Mouse (Mus musculus) c-Kit-positive CD71-positive TER-119-positive erythroid progenitor cells, embryonic 14.5 days (primary cell): ENCODE data around the gene Krt79.
A peak's percentile ranks its signal among the peaks of the same experiment; 100 is the strongest.

Experiments
- DNase-seq: peaks from one replicate; pipeline ENCODE4 v3.0.0-alpha.2; 2013; ENCODE audit warnings: low spot score

Krt79 gene

GRCm38 (mm10) chr15:101940274-101940829 lies at the start of gene Krt79:
Gene Krt79 (minus strand): TSS chr15:101940324.
- no peak for DNase-seq

- no peak for DNase-seq
These were observed 48.6 kb upstream of the Krt79 start for GRCm38 (mm10) chr15:101988714-101989113.

- peak; percentile 74 for DNase-seq
These were observed 48.0 kb upstream of the Krt79 start for GRCm38 (mm10) chr15:101988119-101988518.

GRCm38 (mm10) chr15:101984746-101985145 lies 44.6 kb upstream of the Krt79 start:
- no peak for DNase-seq

- peak; percentile 92 for DNase-seq
These were observed 44.0 kb upstream of the Krt79 start for GRCm38 (mm10) chr15:101983949-101984601.

GRCm38 (mm10) chr15:101983315-101983948 lies 43.3 kb upstream of the Krt79 start:
- DNase-seq: no peak

GRCm38 (mm10) chr15:101980849-101981248 lies 40.7 kb upstream of the Krt79 start:
- no peak for DNase-seq

- peak; percentile 87 for DNase-seq
These were observed 37.1 kb upstream of the Krt79 start for GRCm38 (mm10) chr15:101977043-101977726.

- DNase-seq: no peak
These were observed 36.5 kb upstream of the Krt79 start for GRCm38 (mm10) chr15:101976641-101977040.

- peak; percentile 74 for DNase-seq
These were observed 35.9 kb upstream of the Krt79 start for GRCm38 (mm10) chr15:101976023-101976422.

GRCm38 (mm10) chr15:101974083-101974845 lies 34.1 kb upstream of the Krt79 start:
- no peak for DNase-seq

GRCm38 (mm10) chr15:101973414-101974077 lies 33.4 kb upstream of the Krt79 start:
- peak; percentile 90 for DNase-seq

GRCm38 (mm10) chr15:101970536-101970935 lies 30.4 kb upstream of the Krt79 start:
- no peak for DNase-seq

GRCm38 (mm10) chr15:101966808-101967207 lies 26.7 kb upstream of the Krt79 start:
- DNase-seq: no peak

GRCm38 (mm10) chr15:101958891-101959290 lies 18.8 kb upstream of the Krt79 start:
- no peak for DNase-seq

GRCm38 (mm10) chr15:101954187-101954586 lies 14.1 kb upstream of the Krt79 start, which contains the start of gene Krt78:
Gene Krt78 (minus strand): TSS chr15:101954287.
- no peak for DNase-seq

GRCm38 (mm10) chr15:101952733-101953474 lies 12.8 kb upstream of the Krt79 start:
- no peak for DNase-seq

- DNase-seq: no peak
These were observed 5.3 kb upstream of the Krt79 start for GRCm38 (mm10) chr15:101945430-101945829.

GRCm38 (mm10) chr15:101941948-101942347 lies 1.8 kb upstream of the Krt79 start:
- no peak for DNase-seq

- DNase-seq: no peak
These were observed 1.4 kb downstream of the Krt79 start for GRCm38 (mm10) chr15:101938600-101939308.
